Mouse (Mus musculus) ES-Bruce4 (cell line): Measurements from ENCODE around the gene Erp29. TPM values are rescaled to one million over a fixed set of nuclear protein-coding genes. Genes with fewer than 3 reads are reported as not detected.
A peak's percentile ranks its signal among the peaks of the same experiment; 100 is the strongest.

Experiments
- H3K27ac ChIP-seq: 2 replicates; pipeline ENCODE4 v1.5.1; 2012; ENCODE audit warnings: low read length, inconsistent platforms; ENCODE audit not compliant: insufficient read depth
- H3K27me3 ChIP-seq: 2 replicates; pipeline ENCODE4 v1.6.1; 2012; ENCODE audit warnings: mild to moderate bottlenecking, low read length, inconsistent platforms; ENCODE audit not compliant: control insufficient read depth, poor library complexity, insufficient read depth, severe bottlenecking
- H3K36me3 ChIP-seq: 2 replicates; pipeline ENCODE4 v1.6.1; 2012; ENCODE audit warnings: inconsistent platforms, mild to moderate bottlenecking, low read length, moderate library complexity; ENCODE audit not compliant: control insufficient read depth, poor library complexity, insufficient read depth, severe bottlenecking
- H3K4me1 ChIP-seq: one replicate; pipeline ENCODE4 v1.8.1; 2011; ENCODE audit warnings: low read length; ENCODE audit not compliant: control insufficient read depth, insufficient read depth
- H3K4me3 ChIP-seq: 2 replicates; pipeline ENCODE4 v1.5.1; 2011; ENCODE audit warnings: low read depth, mild to moderate bottlenecking, low read length
- H3K9ac ChIP-seq: 2 replicates; pipeline ENCODE4 v1.6.1; 2012; ENCODE audit warnings: low read depth, mild to moderate bottlenecking, inconsistent platforms; ENCODE audit not compliant: poor library complexity, severe bottlenecking
- H3K9me3 ChIP-seq: replicated peaks from 2 replicates; pipeline ENCODE4 v1.6.1; 2012; ENCODE audit warnings: mild to moderate bottlenecking, low read length, inconsistent platforms; ENCODE audit not compliant: control insufficient read depth, poor library complexity, insufficient read depth, severe bottlenecking
- CTCF ChIP-seq: IDR thresholded peaks from one replicate; pipeline ENCODE4 v1.8.1; 2011; ENCODE audit warnings: low read depth, low read length
- EP300 ChIP-seq: IDR thresholded peaks from 2 replicates; pipeline ENCODE4 v1.6.1; 2011; ENCODE audit warnings: low read depth, low read length; ENCODE audit not compliant: insufficient read depth
- POLR2A ChIP-seq: IDR thresholded peaks from one replicate; pipeline ENCODE4 v1.8.1; 2011; ENCODE audit warnings: low read length; ENCODE audit not compliant: insufficient read depth
- polyA plus RNA-seq: library from polyadenylated mRNA; stranded (reverse); fragments of >200 nt; gene quantifications from 2 replicates; pipeline ENCODE4 v1.2.4, GENCODE M21; 2011; ENCODE audit warnings: low read depth; ENCODE audit not compliant: missing spikeins, insufficient read depth, insufficient read length

Erp29 gene
- polyA plus RNA-seq, 1 experiment = 79.2 TPM

DNA sequence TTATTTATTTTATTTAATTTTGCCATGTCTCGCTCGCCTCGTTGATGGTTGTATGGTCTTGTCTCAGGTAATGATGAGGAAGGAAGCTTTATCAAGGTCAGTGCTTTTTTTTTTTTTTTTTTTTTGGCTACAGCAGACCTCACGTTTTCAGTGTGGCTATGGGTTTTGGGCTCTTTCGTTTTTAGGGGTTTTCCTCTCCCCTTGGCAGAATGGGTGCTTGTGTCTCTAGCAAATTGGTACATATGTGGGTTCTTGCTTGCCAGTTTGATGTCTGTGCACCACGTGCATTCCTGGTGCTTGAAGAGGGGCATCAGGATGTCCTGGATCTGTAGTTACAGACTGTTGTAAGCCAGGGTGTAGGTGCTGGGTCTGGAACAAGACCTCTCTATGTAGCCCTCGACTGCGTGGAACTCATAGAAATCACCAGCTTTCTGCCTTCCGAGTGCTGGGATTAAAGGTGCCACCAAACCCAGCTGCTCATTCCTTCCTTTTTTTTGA lies 53.3 kb downstream of the Erp29 start:
- H3K36me3 ChIP-seq = peaks cover 11% of the 10 kb centered on the region
- 0 out of 2 replicates have a peak, but pooled peaks cover 2% of the 10 kb centered on the region for H3K9me3 ChIP-seq
- H3K4me1 ChIP-seq = no peaks in the 10 kb centered on the region
- peak overlapping the region; percentile 3; the same call in 1 of the 2 replicates for H3K27ac ChIP-seq
- peak overlapping the region; percentile 94 for H3K9ac ChIP-seq
- TF ChIP-seq POLR2A = no peak
- no peak for TF ChIP-seq EP300
- TF ChIP-seq CTCF = no peak
- H3K4me3 ChIP-seq = peak overlapping the region; percentile 88
- H3K27me3 ChIP-seq = no peaks in the 10 kb centered on the region

DNA sequence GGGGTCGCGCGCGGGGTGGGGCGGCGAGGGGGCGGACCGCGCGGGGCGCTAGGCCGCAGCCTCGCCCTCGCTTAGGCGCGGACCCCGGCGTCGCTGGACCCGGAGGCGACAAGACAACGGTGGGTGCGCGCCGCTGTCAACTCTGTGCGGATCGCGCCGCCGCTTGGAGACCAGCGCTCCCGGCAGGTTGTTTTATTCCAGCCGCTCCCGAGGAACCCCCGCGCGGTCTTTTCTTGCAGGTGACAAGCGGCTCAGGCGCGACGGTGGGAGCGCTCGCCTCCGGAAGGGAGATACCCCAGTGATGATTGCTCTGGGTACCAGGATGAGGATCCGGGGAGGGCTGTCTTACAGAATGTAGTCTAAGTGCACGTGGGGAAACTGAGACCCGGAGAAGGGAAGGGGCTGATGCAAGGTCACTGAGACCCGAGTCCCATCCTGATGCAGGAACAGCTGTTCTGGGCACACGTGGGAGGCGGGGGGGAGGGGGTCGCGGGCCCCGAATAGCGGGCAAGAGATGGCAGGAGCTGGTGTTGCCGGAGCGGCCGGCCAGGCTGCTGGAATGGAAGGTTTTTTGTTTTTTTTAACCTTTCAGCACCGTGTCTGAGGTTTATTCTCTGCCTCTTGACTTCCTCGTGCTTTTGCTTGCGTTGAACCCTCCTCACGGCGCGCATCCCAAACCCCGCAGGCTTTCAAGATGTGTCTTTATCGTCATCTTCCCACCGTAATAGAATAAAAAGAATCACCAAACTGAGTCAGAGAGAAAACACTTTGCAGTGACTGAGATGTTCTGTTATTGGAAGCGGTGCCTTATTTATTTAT lies 54.0 kb downstream of the Erp29 start:
- no peak for TF ChIP-seq POLR2A
- Histone ChIP-seq H3K27ac (no peak overlapping the region), H3K9me3 (0 out of 2 replicates have a peak, but pooled peaks cover 2% of the 10 kb centered on the region), H3K27me3 (no peaks in the 10 kb centered on the region), H3K9ac (peak overlapping the region; percentile 94), H3K4me1 (no peaks in the 10 kb centered on the region), H3K36me3 (peaks cover 6% of the 10 kb centered on the region), H3K4me3 (peak overlapping the region; percentile 88)

DNA sequence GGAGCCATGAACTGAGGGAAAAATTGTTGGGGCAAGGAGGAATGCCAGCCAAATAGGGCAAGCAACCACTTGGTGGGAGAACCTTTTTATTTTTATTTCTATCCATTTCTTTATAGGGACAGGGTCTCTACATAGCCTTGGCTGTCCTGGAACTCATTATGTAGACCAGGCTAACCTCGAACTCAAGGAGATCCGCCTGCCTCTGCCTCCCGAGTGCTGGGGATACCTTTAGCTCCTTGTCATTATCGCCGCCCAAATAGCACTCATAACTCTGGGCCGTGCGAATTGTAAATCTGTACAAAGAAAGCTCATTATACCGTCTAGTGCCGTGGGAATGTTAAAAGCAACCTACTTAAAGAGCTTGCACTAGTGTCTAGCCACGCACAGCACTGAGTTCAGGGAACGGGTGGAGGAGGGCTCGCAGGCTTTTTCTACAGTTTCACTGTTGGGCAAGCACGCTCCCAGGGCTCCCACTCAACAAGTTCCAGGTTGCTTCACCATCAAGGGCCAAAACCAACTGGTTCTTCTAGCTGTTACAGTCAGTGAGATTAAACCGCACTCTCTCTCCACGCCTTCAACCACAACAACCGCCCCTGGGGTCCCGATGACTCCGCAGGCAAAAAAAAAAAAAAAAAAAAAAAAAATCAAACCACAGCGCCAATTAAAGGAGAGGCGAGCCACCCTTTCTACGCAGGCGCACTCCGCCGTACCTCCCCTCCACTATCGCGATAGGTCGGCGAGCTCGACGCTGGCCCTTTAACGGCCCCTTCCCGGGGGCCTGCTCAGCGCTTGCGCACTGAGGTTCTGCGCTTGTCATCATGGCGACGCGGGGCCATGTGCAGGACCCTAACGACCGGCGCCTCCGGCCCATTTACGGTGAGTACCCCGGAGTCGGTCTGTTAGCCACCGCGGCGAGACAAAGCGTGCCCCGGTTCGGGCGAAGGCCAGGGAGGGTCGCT lies 54.8 kb downstream of the Erp29 start, which contains the start of gene Naa25:
Gene Naa25, plus strand, starts transcription at position 750 of the 959 bp plus-strand sequence.
- H3K4me3 ChIP-seq = peak within 1 kb of the TSS; percentile 89
- TF ChIP-seq CTCF (no peak), POLR2A (peak; percentile 34)
- peak within 1 kb of the TSS; percentile 80 for H3K27ac ChIP-seq
- peak within 1 kb of the TSS; percentile 94 for H3K9ac ChIP-seq
- H3K4me1 ChIP-seq = no peaks in the 10 kb centered on the region
- H3K36me3 ChIP-seq = peaks cover 4% of the 10 kb centered on the region; the same call in 1 of the 2 replicates
- no peaks in the 10 kb centered on the region for H3K27me3 ChIP-seq
- H3K9me3 ChIP-seq = 0 out of 2 replicates have a peak, but pooled peaks cover 2% of the 10 kb centered on the region

DNA sequence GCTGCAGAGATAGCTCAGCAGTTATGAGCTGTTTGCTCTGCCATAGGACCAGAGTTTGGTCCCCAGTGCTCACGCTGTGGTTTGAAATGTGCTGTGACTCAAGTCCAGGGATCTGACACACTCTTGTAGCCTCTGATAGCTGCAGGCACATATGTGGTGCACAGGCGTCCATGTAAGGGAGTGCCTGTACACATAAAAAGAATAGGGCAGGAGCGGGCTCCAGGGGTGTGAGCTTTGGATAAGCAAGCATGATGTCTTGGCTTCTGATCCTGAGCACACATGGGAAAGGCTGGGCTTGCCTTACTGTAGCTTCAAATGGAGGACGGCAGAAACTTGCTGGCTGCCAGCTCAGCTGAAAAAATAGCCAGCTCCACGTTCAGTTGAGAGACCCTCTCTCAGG lies 56.7 kb downstream of the Erp29 start:
- H3K9ac ChIP-seq = no peak overlapping the region
- H3K4me1 ChIP-seq = no peaks in the 10 kb centered on the region
- no peaks in the 10 kb centered on the region for H3K27me3 ChIP-seq
- no peak overlapping the region for H3K27ac ChIP-seq
- TF ChIP-seq POLR2A = no peak
- TF ChIP-seq EP300 = no peak
- TF ChIP-seq CTCF = no peak
- H3K36me3 ChIP-seq = no peaks in the 10 kb centered on the region
- H3K4me3 ChIP-seq = no peak overlapping the region
- H3K9me3 ChIP-seq = 0 out of 2 replicates have a peak, but pooled peaks cover 2% of the 10 kb centered on the region

DNA sequence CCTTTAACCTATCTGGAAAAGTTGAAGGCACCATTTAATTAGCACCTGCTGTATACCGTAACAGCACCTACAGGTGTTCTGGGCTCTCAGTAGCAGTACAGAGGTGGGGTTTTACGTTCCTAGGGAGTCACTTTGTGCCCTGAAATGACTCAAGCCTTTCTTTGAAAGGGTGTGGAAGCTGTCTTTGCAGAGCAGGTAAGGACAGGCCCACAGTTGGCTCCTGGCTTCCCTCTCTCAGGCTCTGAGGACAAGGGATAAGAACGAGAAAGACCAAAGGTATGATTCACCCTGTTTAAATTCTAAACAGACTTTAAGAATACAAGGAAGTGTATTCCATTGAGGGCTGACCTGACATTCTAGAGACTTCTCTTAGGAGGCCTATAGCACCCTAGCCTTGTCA lies 58.9 kb downstream of the Erp29 start:
- Histone ChIP-seq H3K9ac (no peak overlapping the region), H3K4me3 (no peak overlapping the region), H3K9me3 (0 out of 2 replicates have a peak, but pooled peaks cover 2% of the 10 kb centered on the region), H3K27me3 (no peaks in the 10 kb centered on the region), H3K4me1 (no peaks in the 10 kb centered on the region), H3K27ac (no peak overlapping the region), H3K36me3 (no peaks in the 10 kb centered on the region)
- TF ChIP-seq EP300 (no peak), POLR2A (no peak), CTCF (no peak)
